Mouse (Mus musculus): ENCODE results near the gene Plet1.

DNA sequence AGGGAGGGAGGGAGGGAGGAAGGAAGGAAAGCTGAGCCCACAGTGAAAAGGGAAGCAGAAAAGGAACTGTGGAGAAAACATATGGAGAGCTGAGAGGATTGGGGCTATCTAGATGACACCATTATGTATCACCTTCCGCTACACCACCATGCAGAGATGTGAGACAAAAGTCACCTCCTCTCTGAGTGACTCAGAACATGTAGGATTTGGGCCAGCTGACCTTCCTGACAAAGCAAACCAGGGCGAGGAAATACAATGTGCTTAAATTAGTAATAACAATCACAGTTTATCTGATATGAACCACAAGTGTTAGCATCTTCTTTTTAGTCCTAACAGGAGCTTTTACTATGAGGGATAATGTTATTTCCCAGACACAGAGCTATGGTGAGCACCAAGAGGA, 3.2 kb downstream of the Plet1 start:
- TF ChIP-seq CTCF (IDR thresholded peaks at IDR 0.05; ENCODE audit: extremely low read depth, insufficient read length, insufficient replicate concordance, low read depth, low read length) (no peak), POLR2A (IDR thresholded peaks at IDR 0.05; ENCODE audit: low read depth, low read length) (no peak)

Measured in small intestine, adult 2 months (tissue).